Mouse (Mus musculus): ENCODE results near the gene Cerkl.

The Cerkl gene

DNA sequence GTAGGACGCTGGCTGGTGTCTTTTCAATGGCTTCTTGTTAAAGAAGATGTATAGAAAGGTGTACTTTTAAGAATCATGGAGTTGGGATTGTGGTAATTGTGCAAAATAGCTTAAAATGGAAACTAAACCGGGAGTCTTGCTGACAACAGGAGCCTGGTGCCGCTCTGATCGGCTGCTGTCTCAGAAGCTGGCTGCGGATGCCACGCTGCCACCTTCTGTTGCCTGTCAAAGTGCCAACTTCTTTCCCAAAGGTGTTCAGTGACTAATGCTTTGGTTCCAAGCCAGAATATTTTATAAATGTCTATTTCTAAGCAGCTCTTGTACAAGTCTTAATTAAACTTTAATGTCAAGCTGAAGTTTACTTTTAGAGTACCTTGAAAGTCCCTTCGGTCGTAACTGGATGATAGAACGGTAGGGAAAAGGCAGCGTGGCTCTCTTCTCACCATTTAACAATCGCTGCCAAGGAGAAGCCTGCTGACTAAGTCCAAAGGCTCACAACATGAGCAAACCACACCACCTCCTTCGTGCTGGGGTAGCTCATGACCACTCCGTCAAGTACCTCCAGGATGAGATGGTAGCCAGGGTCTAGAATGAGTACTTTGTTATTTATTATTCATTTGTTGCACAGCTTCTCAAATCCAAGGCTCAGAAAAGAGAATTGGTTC, 147.0 kb downstream of the Cerkl start:
- no peak for DNase-seq

DNA sequence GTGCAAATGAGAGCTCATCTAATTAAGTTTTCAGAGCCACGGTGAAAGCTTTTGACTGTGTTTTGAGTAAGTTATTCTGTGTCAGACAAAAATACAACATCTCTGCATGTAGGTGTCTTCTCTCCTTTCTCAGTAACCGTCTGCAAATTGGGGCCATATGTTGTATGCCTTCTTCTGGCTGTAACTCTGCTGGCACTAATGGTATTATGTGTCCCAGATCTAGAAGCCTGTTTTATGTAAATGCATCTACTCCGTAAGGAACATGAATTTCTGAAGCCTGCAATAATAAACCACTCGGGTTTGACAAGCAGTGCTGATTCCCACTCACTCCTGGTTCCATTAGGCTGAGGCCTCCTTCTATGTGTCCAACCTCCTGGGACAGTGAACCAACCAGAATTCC, 149.0 kb downstream of the Cerkl start:
- DNase-seq = no peak

DNA sequence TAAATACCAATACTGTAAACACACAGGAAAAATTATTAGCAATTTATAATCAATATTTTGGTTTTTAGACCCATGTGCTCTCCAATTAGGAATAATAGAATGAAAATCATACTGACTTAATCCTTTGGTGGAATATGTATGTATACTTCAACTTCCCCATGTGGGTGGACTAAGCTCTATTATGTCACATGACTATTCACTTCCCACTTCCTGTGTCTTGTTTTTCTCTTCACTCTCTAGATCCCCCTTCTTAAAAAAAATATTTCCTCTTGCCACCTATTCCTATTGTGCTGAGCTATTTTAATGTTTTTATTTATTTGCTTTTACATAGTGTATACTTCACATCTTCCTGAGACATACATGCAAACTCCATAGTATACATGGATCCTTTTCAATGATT, 154.2 kb downstream of the Cerkl start:
- DNase-seq = no peak

DNA sequence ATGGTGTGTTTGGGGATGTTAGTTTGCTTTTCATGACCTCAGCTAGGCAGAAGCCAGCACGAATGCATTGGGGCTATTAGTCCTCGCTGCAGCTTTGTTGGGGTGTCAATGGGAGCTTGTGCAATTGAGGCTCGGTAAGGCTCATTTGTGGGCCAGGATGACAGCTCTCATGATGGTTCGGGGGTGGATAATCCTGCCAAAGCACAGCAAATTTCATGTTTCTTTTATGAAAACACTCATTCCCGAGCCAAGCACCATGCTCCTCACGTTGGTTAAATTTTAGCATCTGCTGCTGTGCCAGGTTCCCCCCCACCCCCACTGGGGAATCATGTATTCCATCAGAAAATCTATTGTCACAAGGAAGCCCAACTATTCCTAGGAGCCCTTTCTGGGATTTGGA, 164.2 kb downstream of the Cerkl start:
- no peak for DNase-seq

DNA sequence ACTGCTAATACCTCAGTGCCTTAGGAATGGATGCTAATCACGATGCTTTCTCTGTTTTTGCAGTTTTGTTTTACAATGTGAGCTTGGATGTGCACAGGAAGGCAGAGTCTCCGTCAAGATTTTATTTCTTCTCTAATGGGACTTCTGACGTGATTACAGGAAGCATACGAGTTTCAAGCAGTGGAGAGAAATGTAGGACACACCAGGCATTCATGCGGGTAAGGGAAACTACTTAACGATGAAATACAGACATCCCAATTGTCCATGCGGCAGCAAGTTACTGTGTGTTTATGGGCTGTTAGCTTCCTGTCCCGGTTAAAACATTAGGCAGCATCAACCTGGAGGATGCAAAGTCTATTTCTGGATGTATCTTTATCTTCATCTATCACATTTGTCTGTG, 164.7 kb downstream of the Cerkl start:
- DNase-seq = no peak

DNA sequence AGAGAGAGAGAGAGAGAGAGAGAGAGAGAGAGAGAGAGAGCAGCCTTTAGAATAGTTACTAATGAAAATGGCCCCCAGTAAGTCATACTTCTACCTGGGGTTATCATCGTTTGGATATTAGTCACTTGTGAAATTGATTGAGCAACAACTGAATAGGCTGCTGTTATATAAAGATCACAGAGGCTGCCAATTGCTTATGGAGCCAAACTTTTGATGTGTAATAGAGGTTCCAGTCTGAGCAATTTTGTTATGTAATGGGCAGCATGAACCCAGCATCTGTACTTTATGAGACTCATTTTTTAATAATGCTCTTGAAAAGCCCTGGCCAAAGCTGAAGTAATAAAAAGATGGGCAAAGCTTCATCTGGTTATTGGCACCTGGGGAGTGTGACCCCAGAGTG, 166.4 kb downstream of the Cerkl start:
- no peak for DNase-seq

DNA sequence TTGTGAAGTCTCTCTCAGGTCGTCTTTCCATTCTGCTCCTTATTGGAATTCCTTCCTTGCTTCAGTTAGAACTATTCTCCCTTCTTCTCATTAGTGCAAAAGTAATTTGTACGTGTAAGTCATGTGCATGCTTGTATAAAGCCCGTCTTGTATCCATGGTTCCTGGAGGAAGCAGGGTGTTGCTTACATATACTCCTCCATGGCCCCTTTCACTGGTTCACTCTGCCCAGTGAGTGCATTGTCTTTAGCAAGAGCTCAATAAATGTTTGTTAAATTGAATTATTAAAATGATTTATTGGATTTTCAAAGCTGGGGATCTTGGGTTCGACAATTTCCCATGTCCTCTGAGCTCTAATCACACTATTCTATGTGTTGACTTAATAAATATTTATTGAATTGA, 172.4 kb downstream of the Cerkl start:
- no peak for DNase-seq

Data from embryo, embryonic 11 days (tissue).